Mouse (Mus musculus) heart, postnatal 0 days (tissue): ENCODE data around the gene Atf3. TPM values are rescaled to one million over a fixed set of nuclear protein-coding genes. Genes with fewer than 3 reads are reported as not detected.

Experiments
- ATAC-seq: fragments of 200-750 bp; cut with Nextera tagmentation; 2 replicates; pipeline ENCODE4 v1.8.0; 2017; ENCODE audit warnings: low read depth, moderate number of reproducible peaks, moderate library complexity; ENCODE audit not compliant: insufficient read depth
- DNase-seq: peaks from one replicate; pipeline ENCODE4 v3.0.0-alpha.2; 2016; ENCODE audit warnings: low spot score
- H3K27ac ChIP-seq: fragments of 300-500 bp; sonication (generic); 2 replicates; pipeline ENCODE4 v1.5.1; 2014; ENCODE audit warnings: low read depth, mild to moderate bottlenecking
- H3K27me3 ChIP-seq: fragments of 300-500 bp; sonication (generic); 2 replicates; pipeline ENCODE4 v1.6.1; 2014; ENCODE audit warnings: low read length, mixed read lengths; ENCODE audit not compliant: control insufficient read depth, insufficient read depth
- H3K36me3 ChIP-seq: fragments of 300-500 bp; sonication (generic); replicated peaks from 2 replicates; pipeline ENCODE4 v1.6.1; 2014; ENCODE audit warnings: low read length, mixed read lengths; ENCODE audit not compliant: control insufficient read depth, insufficient read depth
- H3K4me1 ChIP-seq: fragments of 300-500 bp; sonication (generic); 2 replicates; pipeline ENCODE4 v1.6.1; 2014; ENCODE audit warnings: antibody characterized with exemption; ENCODE audit not compliant: control insufficient read depth, insufficient read depth
- H3K4me2 ChIP-seq: fragments of 300-500 bp; sonication (generic); 2 replicates; pipeline ENCODE4 v1.6.1; 2014; ENCODE audit warnings: low read depth, mild to moderate bottlenecking, low read length, moderate library complexity
- H3K4me3 ChIP-seq: fragments of 300-500 bp; sonication (generic); 2 replicates; pipeline ENCODE4 v1.5.1; 2014; ENCODE audit warnings: low read depth, low read length
- H3K9ac ChIP-seq: fragments of 300-500 bp; sonication (generic); replicated peaks from 2 replicates; pipeline ENCODE4 v1.6.1; 2014; ENCODE audit warnings: low read depth, low read length, mixed read lengths
- H3K9me3 ChIP-seq: fragments of 300-500 bp; sonication (generic); replicated peaks from 2 replicates; pipeline ENCODE4 v1.6.1; 2016; ENCODE audit warnings: low read length; ENCODE audit not compliant: control insufficient read depth
- CTCF ChIP-seq: IDR thresholded peaks from 2 replicates; pipeline ENCODE4 v1.5.1; 2016; ENCODE audit warnings: antibody characterized with exemption, control low read depth, low read depth
- EP300 ChIP-seq: IDR thresholded peaks from 2 replicates; pipeline ENCODE4 v1.6.1; 2016; ENCODE audit warnings: antibody characterized with exemption, low read depth
- WGBS: fragments of 180-500 bp; shearing (Covaris S2); extraction: QIAGEN DNeasy Blood & Tissue Kit; methylation state at CpG from one replicate; pipeline ENCODE4 v1.1.7; 2014; 5-methylcytosine and 5-hydroxymethylcytosine counted together
- polyA plus RNA-seq: library from polyadenylated mRNA; unstranded; fragments of >200 nt; fragmentation: Nextera tagmentation; extraction: Ambion mirVana; gene quantifications from 2 replicates; pipeline ENCODE4 v1.2.1, GENCODE M21; 2015
- total RNA-seq: library from RNA; depleted of rRNA; stranded (reverse); fragments of >200 nt; gene quantifications from 2 replicates; pipeline ENCODE4 v1.2.3, GENCODE M21; 2014; ENCODE audit warnings: low replicate concordance

The Atf3 gene
- total and polyA plus RNA-seq, 2 experiments from 2014 or later: 13.9 to 54.0 TPM

GRCm38 (mm10) chr1:191200816-191201602 lies 16.8 kb downstream of the Atf3 start:
- TF ChIP-seq CTCF (no peak), EP300 (no peak)
- ATAC-seq (no peak), DNase-seq (no peak)
- Histone ChIP-seq H3K4me2 (no peak overlapping the region), H3K27me3 (no peaks in the 10 kb centered on the region), H3K9me3 (no peaks in the 10 kb centered on the region), H3K9ac (no peak overlapping the region), H3K27ac (no peak overlapping the region), H3K4me1 (no peaks in the 10 kb centered on the region), H3K4me3 (no peak overlapping the region), H3K36me3 (no peaks in the 10 kb centered on the region)
- WGBS: 79% methylated on average over 9 of the region's 9 CpGs

GRCm38 (mm10) chr1:191197916-191198315 lies 19.9 kb downstream of the Atf3 start:
- H3K9ac ChIP-seq: no peak overlapping the region
- no peak for ATAC-seq
- 56% methylated on average over 7 of the region's 7 CpGs for WGBS

DNA sequence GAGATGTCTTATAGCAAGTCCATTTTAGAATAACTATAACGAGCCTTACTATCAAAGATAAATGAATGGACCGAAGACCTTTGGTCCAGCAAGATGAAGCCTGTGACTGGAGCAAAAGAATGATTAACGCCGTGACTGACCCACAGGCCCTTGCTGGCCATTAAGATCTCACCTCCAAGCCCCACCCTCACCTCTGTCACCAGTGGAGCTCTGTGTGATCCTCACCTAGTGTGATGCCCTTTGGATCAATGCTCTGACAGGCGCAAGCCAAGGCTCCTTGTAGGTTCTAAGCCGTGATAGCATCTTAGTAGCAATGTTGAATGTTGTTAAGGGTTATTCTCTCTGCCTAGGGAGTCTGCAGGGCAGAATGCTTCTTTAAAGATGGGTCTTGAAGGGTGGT lies 21.8 kb downstream of the Atf3 start:
- Histone ChIP-seq H3K27ac (no peak overlapping the region), H3K27me3 (no peaks in the 10 kb centered on the region), H3K9ac (no peak overlapping the region), H3K4me1 (no peaks in the 10 kb centered on the region), H3K4me2 (no peak overlapping the region), H3K36me3 (no peaks in the 10 kb centered on the region), H3K9me3 (no peaks in the 10 kb centered on the region), H3K4me3 (no peak overlapping the region)
- 85% methylated on average over 6 of the region's 6 CpGs for WGBS
- TF ChIP-seq CTCF: no peak
- no peak for TF ChIP-seq EP300
- DNase-seq: no peak
- no peak for ATAC-seq

More at GRCm38 (mm10) chr1:191197916-191198315, 19.9 kb downstream of the Atf3 start:
- TF ChIP-seq CTCF: no peak
- no peak for TF ChIP-seq EP300
- H3K9me3 ChIP-seq: no peaks in the 10 kb centered on the region
- DNase-seq: no peak
- no peak overlapping the region for H3K4me3 ChIP-seq
- no peak overlapping the region for H3K4me2 ChIP-seq
- H3K27me3 ChIP-seq: no peaks in the 10 kb centered on the region
- no peak overlapping the region for H3K27ac ChIP-seq
- no peaks in the 10 kb centered on the region for H3K36me3 ChIP-seq
- H3K4me1 ChIP-seq: no peaks in the 10 kb centered on the region

DNA sequence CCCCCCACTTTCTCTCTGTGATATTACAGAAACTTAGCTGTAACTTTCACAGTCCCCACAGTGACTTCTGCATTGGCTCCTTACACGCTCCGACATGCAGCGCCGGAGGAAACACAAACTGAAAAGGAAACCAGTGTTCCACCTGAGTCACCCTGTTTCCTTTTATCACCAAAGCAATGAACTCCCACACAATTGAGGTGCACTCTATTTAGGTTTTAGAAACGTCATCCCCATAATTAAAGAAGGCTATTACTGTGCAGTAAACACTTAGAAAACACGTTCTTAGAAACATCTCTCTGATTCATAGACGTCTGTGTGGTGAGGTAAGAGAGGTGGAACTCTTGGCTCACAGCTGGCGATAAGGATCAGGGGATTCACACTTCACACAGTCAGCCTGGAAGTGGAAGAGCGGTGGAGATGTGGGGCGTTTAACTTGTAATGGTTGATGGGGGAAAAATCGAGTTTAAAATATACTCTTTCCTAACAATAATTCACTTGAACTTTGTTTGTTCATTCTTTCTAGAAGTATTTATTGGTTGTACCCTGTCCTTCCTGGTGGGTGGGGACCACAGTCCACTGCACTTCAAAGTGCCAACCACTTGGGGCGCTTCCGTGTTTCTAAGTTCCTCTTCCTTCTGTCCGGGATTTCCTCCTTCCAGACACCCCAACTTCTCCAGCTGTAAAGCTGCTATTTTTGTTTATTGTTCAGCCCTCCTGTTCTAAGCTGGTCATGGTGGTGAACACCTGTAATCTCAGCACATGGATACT lies 24.0 kb downstream of the Atf3 start:
- 34% methylated on average over 14 of the region's 14 CpGs for WGBS
- H3K36me3 ChIP-seq: no peaks in the 10 kb centered on the region
- TF ChIP-seq CTCF (peak; percentile 25; the same call in 1 of the 2 replicates), EP300 (no peak)
- no peak overlapping the region for H3K27ac ChIP-seq
- no peaks in the 10 kb centered on the region for H3K4me1 ChIP-seq
- no peaks in the 10 kb centered on the region for H3K9me3 ChIP-seq
- H3K27me3 ChIP-seq: no peaks in the 10 kb centered on the region
- no peak overlapping the region for H3K4me3 ChIP-seq
- DNase-seq (no peak), ATAC-seq (no peak)
- no peak overlapping the region; the same call in 1 of the 2 replicates for H3K4me2 ChIP-seq
- H3K9ac ChIP-seq: no peak overlapping the region

DNA sequence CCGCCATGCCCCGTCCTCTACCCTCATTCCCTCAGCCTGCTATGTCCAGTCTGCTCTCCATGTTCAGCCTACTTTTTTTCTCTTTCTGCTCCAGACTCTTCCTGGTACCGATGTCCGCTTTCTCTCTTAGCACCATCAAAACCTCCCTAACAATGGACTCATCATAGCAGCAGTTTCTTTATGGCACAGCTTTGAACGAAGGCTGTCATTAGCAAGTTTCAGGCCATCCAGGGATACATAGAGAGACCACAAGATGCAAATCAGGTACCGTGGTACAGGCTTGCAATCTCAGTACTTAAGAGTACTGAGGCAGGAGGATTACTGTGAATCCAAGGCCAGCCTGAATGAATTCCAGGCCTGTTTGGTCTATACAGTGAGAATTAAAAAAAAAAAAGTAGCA lies 25.1 kb downstream of the Atf3 start:
- Histone ChIP-seq H3K4me2 (no peak overlapping the region), H3K4me3 (no peak overlapping the region), H3K9me3 (no peaks in the 10 kb centered on the region), H3K9ac (no peak overlapping the region), H3K27me3 (no peaks in the 10 kb centered on the region), H3K36me3 (no peaks in the 10 kb centered on the region), H3K27ac (no peak overlapping the region), H3K4me1 (no peaks in the 10 kb centered on the region)
- DNase-seq (no peak), ATAC-seq (no peak)
- 89% methylated on average over 6 of the region's 6 CpGs for WGBS
- no peak for TF ChIP-seq CTCF
- no peak for TF ChIP-seq EP300
